Mouse (Mus musculus) monocyte, adult 2 months (primary cell): ENCODE data around the gene Olfr646.

Source experiments
- DNase-seq, 2 experiments: peaks; one replicate each; pipeline ENCODE4 v3.0.0; 2022; ENCODE audit warnings: low spot score in 2 of 2, low read depth in 1 of 2

Gene Olfr646

DNA sequence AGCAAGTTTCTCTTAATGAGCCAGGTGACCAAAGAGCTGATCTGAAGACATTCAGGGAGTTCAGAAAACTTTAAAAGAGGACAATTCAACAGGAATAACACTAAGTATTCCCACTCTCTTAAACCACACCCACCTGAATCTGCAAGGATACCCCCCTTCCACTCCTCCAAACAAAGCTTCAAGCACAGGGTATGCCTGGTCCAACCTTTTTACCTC is at the start of gene Olfr646:
Gene Olfr646, plus strand, starts transcription at position 117 of the 216 bp plus-strand sequence.
- no peak for DNase-seq

DNA sequence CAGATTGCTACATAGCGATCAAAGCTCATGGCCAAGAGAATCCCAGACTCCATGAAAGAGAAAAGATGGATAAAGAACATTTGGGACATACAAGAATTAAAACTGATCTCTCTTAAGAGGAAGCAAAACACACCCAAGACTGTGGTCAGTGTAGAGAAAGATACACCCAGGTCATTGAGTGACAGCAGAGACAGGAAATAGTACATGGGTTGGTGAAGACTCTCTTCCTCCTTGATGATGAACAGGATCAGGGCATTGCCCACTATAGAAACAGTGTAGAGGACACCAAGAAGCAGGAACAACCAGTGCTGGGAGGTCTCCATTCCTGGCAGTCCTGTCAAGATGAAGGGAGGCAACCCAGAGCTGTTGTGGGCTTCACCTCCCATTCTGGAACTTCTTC is 45.5 kb upstream of the Olfr646 start:
- no peak for DNase-seq

DNA sequence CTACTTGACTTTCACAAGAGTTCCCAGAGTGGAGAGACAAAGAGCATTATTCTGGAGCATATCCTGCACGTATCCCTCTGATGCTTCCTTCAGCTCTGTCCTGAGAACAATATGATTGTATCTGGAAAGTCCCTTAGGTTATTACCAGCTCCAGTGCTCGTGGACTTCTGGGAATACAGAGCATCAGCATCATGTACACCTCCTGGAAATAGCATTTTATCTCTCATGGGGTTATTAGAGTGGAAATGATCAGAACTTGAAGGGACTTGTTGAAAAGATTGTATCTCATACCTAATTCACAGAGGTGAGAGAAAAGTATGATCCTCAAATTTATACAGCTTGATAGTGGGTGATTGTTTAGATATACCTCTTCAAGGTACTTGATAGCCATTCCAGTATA is 43.3 kb upstream of the Olfr646 start, which contains the start of gene 4930516K23Rik:
Gene 4930516K23Rik, minus strand, starts transcription at position 101 of the 400 bp plus-strand sequence.
- no peak for DNase-seq

DNA sequence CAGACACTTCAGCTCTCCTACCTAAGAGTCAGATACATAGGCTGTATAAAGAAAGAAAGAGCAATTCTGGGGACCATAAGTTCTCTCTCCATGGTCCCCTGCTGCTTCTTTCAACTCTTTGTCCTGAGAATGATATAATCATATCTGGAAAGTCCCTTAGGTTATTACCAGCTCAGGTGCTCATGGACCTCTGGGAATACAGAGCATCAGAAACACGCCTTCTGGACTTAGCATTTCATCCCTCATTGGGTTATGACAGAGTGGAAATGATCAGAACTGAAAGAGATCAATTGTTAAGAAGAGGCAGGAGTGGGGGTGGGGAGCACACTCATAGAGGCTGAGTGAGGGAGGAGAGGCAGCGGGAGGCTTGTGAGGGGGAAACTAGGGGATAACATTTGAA is 32.9 kb upstream of the Olfr646 start, which contains the start of gene Olfr644:
Gene Olfr644, minus strand, starts transcription at position 101 of the 400 bp plus-strand sequence.
- DNase-seq: no peak

DNA sequence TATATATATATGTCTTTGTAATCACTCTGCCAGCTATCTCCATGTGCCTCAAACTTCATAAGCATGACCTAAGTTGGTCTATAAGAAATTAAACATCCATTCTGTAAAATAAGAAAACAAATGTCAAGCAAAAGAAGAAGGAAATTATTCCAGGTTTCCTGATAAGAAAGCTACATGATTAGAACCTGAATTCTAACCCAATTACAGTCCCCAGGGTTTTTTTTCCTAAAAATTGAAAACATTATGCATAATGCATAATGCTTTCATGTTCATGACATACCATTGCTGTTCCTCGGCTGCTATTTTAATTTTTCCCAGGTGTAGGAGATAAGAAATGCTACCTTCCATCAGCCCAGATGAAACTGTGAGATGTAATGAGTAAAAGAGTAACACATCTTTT is 19.3 kb upstream of the Olfr646 start, which contains the start of gene Olfr645:
Gene Olfr645, minus strand, starts transcription at position 101 of the 400 bp plus-strand sequence.
- DNase-seq: no peak

DNA sequence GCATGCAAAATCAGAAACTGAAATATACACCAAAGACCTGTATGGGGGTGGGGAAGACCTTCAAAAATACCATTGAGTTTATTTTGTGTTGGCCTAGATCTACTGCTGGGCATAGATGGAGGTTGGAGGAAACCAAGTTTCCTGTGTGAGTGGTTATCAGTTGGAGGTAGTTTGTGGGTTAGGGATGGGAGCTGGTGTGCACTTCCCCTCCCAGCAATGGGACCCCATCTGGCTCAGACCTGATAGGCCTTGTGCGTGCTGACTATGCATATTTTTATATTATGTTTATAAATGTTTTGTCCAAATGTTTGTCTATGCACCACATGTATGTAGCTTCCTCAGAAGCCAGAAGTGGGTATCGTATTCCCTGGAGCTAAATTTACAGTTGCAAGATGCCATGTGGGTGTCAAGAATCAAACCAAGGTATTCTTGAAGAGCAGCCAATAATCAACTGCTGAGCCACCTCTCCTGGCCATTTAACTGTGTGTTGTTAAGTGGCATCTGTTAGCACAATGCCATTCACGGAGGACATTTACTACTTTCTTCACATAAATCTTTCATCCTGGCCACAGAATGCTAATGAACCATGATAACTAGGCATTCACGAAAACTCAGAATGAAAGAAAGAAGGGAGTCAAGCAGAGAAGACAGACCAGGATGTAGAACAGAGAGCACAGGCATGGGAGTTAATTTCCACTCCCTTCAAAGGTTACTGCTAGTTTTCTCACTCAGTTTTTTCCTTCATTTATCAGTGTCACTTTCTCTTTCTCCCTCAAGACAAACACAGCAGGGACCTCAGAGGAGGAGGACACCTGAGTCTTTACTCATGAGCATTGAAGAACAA is 538 bp upstream of the Olfr646 start:
- no peak for DNase-seq

DNA sequence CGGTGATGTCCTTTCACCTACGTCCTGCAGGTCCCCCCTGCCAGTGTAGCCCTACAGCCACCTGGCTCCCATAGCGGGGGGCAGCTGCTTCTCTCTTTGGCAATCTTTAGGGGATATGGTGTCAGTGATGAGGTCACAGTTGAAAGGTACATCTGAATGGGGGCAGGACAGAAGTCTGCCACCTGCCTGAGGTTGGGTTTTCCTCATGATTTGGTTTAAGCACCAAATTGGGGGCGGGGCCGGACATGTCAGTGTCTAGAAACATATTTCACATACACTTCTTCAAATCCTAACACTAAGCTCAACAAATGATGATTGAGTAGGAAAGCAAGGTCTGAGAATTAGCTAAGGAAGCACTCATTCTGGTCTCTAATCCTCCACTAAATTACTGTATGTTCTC is 25.1 kb downstream of the Olfr646 start, which contains the start of gene Ubqln5:
Gene Ubqln5, minus strand, starts transcription at position 101 of the 400 bp plus-strand sequence.
- DNase-seq: no peak

DNA sequence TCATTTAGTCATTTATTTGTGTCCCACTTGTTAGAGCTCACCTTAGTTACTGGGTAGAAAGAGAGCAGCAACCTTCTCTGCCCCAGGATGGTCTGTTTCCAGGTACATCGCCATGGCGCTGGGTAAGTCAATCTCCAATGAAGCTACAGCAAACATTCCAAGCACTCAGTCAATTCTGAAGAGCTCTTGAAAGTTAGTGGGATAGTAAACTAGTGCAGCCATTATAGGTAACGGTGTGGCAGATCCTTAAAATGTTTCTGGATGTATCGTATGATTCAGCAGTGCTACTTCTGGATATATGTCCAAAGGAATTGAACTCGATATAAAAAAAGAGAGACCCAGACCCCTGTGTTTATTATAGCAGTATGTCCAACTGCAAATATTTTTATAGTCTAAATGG is 32.6 kb downstream of the Olfr646 start, which contains the start of gene Olfr643:
Gene Olfr643, minus strand, starts transcription at position 101 of the 400 bp plus-strand sequence.
- no peak for DNase-seq

DNA sequence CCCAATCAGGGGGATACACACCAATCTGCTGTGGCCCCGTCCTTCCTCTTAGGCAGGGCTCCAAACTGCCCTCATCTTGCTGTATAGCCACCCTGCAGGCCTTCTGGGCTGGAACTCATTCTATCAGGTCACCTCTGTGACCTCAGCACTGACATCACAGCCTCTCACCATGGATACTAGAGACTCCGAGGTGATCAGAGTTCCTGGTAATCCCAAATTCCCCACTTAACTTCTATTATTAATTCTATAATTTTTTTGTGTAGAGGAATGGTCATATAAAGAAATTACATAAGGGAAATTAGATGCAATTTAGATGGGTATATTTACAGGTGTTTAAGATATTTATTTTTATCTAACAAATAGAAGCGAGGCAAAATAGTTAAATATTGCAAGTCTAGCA is 38.5 kb downstream of the Olfr646 start, which contains the start of gene Ubqln3:
Gene Ubqln3, minus strand, starts transcription at position 101 of the 400 bp plus-strand sequence.
- no peak for DNase-seq

DNA sequence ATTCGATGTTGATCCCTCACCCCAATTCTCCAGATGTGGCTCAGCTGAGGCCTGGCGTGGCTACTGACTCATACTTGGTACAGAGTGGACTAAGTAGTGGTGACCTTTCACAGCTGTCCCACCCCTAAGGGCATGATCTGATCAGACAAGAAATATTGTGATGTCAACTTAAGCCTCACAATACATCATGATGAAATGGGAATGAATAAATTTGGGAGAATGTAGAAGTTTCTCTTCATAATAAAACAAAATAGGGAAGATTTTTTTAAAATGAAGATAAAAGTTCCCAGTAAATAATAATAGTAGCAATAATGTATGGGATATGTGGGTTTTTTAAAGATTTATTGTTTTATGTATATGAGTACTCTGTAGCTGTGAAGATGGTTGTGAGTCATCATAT is 45.8 kb downstream of the Olfr646 start, which contains the start of gene Ubqlnl:
Gene Ubqlnl, minus strand, starts transcription at position 101 of the 400 bp plus-strand sequence.
- no peak for DNase-seq
